Mouse (Mus musculus) heart, embryonic 13.5 days (tissue): ENCODE results near the gene Vopp1. TPM values are rescaled to one million over a fixed set of nuclear protein-coding genes. Genes with fewer than 3 reads are reported as not detected.
A peak's percentile ranks its signal among the peaks of the same experiment; 100 is the strongest.
"Not testable (repeated sequence)": the region's sequence is repeated elsewhere in the genome, so short reads cannot be mapped to it uniquely, and the experiment has no call there.

Experiments
- ATAC-seq: fragments of 200-750 bp; cut with Nextera tagmentation; 2 replicates; pipeline ENCODE4 v1.8.0; 2017; ENCODE audit warnings: moderate TSS enrichment; ENCODE audit not compliant: insufficient number of reproducible peaks, low FRiP score, low TSS enrichment; ENCODE audit errors: extremely low read depth
- H3K27ac ChIP-seq: fragments of 300-500 bp; sonication (generic); replicated peaks from 2 replicates; pipeline ENCODE4 v1.5.1; 2015; ENCODE audit warnings: moderate library complexity, mild to moderate bottlenecking, inconsistent platforms
- H3K27me3 ChIP-seq: fragments of 300-500 bp; sonication (generic); replicated peaks from 2 replicates; pipeline ENCODE4 v1.6.1; 2015; ENCODE audit warnings: mild to moderate bottlenecking, inconsistent platforms
- H3K36me3 ChIP-seq: fragments of 300-500 bp; sonication (generic); 2 replicates; pipeline ENCODE4 v1.6.1; 2015; ENCODE audit warnings: mild to moderate bottlenecking, inconsistent platforms
- H3K4me1 ChIP-seq: fragments of 300-500 bp; sonication (generic); 2 replicates; pipeline ENCODE4 v1.6.1; 2015; ENCODE audit warnings: inconsistent platforms
- H3K4me2 ChIP-seq: fragments of 300-500 bp; sonication (generic); 2 replicates; pipeline ENCODE4 v1.6.1; 2015; ENCODE audit warnings: inconsistent platforms, mild to moderate bottlenecking, moderate library complexity
- H3K4me3 ChIP-seq: fragments of 300-500 bp; sonication (generic); 2 replicates; pipeline ENCODE4 v1.5.1; 2015; ENCODE audit warnings: moderate library complexity, mild to moderate bottlenecking, inconsistent platforms
- H3K9ac ChIP-seq: fragments of 300-500 bp; sonication (generic); 2 replicates; pipeline ENCODE4 v1.6.1; 2015; ENCODE audit warnings: inconsistent platforms, mild to moderate bottlenecking, moderate library complexity
- H3K9me3 ChIP-seq: fragments of 300-500 bp; sonication (generic); 2 replicates; pipeline ENCODE4 v1.6.1; 2016; ENCODE audit warnings: inconsistent platforms
- WGBS: fragments of 180-500 bp; shearing (Covaris S2); methylation state at CpG from one replicate; pipeline ENCODE4 v1.1.7; 2015; ENCODE audit warnings: mixed read lengths; 5-methylcytosine and 5-hydroxymethylcytosine counted together
- polyA plus RNA-seq: library from polyadenylated mRNA; unstranded; fragments of >200 nt; fragmentation: Nextera tagmentation; extraction: Ambion mirVana; gene quantifications from 2 replicates; pipeline ENCODE4 v1.2.1, GENCODE M21; 2015

The Vopp1 gene
- 30.3 and 31.7 TPM in 2 replicates for polyA plus RNA-seq

DNA sequence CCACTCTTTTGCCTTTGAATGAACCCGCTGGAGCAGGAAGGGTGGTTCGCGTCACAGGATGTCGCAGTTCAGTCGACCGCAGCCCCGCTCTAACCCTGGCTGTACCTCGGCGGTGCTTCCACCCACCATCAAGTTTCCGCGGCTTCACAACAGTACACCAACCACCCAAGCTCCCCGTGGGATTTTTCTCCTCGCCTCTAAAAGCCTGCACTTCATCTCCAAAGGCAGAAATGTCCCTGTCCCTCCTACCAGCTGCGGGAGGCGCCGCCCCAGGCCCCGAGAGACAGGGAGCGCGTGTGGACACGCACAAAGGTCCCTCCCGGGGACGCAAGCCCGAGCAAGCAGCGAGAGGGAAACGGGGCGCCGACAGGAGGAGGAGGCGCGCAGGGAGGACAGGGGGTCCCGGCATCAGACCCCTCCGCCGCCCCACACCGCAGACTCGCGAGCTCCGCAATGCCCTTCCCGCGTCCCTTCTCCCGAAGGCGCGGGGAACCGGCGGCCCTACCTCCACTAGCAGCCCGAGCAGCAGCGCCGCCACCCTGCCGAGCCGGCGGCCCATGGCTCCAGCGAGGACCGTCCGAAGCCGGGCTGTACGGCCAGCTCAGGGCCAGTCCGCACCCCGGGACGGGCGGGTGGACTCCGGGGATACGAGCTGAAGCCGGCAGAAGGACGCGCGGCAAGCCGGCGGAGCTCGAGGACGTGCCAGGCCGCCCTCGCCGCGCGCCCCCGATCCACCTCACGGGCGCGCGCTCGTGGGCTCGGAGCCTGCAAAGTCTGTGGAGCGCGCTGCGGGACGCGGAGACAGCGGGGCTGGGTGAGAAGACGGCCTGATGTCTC is at the start of gene Vopp1:
Gene Vopp1, minus strand, starts transcription at position 738 of the 837 bp plus-strand sequence.
- no peaks in the 10 kb centered on the region for H3K27me3 ChIP-seq
- H3K9ac ChIP-seq, result peak within 1 kb of the TSS; percentile 97
- under 1% methylated on average over 84 of the region's 87 CpGs for WGBS
- H3K4me3 ChIP-seq, result peak within 1 kb of the TSS; percentile 91
- H3K36me3 ChIP-seq, result no peaks in the 10 kb centered on the region
- H3K4me2 ChIP-seq, result peak within 1 kb of the TSS; percentile 84
- H3K27ac ChIP-seq, result peak within 1 kb of the TSS; percentile 91
- no peaks in the 10 kb centered on the region for H3K9me3 ChIP-seq
- peak; percentile 75 for ATAC-seq
- peaks cover 22% of the 10 kb centered on the region for H3K4me1 ChIP-seq

DNA sequence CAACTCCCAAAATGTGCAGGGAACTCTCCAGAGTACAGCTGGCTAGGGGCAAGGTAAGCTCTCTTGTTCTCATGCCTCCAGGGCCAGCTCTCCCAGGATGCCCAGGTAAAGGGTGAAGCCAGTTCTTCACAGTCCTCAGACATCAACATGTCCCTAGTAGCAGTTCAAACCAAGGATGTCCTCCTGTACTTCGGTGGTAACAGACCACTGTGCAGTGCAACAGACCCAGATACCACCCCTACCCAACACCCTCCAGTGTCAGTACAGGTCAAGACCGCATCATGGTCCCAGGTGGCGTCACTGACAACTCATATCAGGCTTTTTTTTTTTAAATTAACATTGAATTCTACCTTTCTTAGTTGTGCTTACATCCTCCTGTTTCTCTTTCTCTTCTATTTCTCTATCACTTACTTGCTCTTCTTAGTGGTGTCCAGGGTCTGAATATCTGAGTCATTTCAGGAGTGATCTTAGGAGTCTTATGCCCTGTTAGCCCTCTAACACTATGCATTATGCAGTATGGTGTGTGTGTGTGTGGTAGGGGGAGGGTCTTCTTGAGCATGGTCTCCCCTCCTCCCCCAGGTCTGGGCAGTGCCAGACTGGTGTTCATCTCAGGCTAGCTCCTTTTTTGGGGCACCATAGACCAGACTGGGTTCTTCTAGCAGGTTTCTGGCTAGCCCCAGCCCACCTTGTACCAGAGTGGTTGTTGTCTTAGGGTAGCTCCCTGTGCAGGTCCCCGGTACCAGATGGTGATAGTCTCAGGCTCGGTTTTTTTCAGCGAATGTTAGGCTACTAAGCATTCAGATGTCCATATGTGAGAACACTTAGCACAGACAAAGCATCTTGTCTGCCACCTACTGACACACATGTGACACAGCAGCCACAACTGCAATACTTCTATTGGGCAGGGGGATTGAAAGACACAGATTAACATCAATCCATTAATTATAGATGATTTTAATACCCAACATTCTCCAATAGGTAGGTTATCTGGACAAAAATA is 34.4 kb upstream of the Vopp1 start:
- Histone ChIP-seq H3K4me1 (peaks cover 2% of the 10 kb centered on the region), H3K4me2 (peak overlapping the region; percentile 43), H3K9me3 (no peaks in the 10 kb centered on the region), H3K9ac (no peak overlapping the region), H3K4me3 (no peak overlapping the region), H3K36me3 (no peaks in the 10 kb centered on the region), H3K27ac (no peak overlapping the region), H3K27me3 (no peaks in the 10 kb centered on the region)
- ATAC-seq, result no peak; the same call in 1 of the 2 replicates
- 47% methylated on average over 6 of the region's 6 CpGs for WGBS

DNA sequence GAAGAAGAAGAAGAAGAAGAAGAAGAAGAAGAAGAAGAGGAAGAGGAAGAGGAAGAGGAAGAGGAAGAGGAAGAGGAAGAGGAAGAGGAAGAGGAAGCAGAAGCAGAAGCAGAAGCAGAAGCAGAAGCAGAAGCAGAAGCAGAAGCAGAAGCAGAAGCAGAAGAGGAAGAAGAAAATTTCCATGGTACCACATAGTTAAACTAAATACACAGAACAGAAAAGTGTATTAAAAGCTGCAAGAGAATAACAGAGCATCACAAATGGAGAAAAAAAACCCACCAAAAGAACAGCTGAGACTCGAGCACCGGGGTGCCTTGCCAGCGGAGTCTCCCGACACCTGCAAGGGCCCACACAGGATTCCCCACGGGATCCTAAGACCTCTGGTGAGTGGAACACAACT is 26.2 kb upstream of the Vopp1 start:
- not testable (repeated sequence) for H3K4me2 ChIP-seq, H3K9me3 ChIP-seq, H3K4me1 ChIP-seq, H3K27ac ChIP-seq, H3K36me3 ChIP-seq, H3K27me3 ChIP-seq, ATAC-seq, H3K9ac ChIP-seq, H3K4me3 ChIP-seq
- WGBS, result 81% methylated on average over 5 of the region's 5 CpGs

DNA sequence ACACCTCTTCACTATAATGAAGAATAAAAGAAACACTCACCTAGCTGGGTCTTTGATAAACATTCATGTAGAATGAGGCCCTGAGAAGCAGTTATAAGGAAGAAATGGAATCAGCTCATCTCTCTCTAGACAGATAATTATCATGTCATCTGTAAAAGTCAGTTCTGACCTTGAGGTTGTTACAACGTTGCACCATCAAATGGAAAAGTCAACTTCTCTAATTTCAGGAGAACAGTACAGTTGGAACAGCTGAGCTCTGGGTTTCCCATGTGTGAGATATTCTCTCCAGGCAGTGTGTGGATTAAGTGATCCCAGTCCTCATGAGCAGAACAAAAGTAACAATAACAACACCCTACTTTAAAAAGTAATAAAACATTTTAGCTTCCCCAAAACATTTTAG is 25.3 kb upstream of the Vopp1 start, which contains the start of gene Vmn1r21:
Gene Vmn1r21, minus strand, starts transcription at position 58 of the 400 bp plus-strand sequence.
- Histone ChIP-seq H3K4me1 (no peaks in the 10 kb centered on the region), H3K27me3 (no peaks in the 10 kb centered on the region), H3K4me3 (no peak within 1 kb of the TSS), H3K9me3 (no peaks in the 10 kb centered on the region), H3K36me3 (no peaks in the 10 kb centered on the region), H3K9ac (no peak within 1 kb of the TSS), H3K27ac (no peak within 1 kb of the TSS), H3K4me2 (no peak within 1 kb of the TSS)
- no peak for ATAC-seq
- WGBS, result 71% methylated on average over 1 of the region's 1 CpGs

DNA sequence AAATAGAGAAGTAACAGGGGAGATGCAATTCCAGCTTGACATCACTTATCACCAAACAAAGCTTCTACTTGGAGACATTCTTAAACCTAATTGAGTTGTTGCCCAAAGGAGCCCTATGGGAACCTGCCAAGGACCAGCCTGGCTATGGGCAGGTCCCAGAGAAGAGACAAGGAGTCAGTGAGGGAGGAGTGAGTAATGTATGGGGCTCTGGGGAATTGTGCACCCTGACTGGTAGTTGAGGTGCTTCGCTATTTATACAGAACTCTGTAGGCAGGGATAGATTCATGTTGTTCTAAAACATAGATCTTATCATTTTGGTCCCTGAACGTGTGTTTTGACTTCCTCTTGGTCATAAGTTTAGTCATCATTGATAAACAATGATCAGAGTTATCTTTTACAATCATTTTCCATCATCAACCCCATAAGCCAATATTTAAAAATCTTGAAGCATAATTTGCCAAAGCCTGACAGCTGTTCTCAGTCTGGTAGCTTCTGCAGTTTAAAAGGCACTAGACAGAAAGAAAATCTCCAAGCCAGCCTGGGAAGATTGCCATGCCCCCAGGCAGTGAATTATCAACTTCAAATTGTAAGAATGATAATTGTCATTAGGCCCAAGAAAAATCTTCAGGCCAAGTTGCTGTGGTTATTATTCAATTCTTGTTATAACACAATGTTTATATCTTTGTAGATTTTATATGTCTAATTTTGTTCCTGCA is 14.9 kb upstream of the Vopp1 start:
- WGBS, result 62% methylated on average over 2 of the region's 2 CpGs

DNA sequence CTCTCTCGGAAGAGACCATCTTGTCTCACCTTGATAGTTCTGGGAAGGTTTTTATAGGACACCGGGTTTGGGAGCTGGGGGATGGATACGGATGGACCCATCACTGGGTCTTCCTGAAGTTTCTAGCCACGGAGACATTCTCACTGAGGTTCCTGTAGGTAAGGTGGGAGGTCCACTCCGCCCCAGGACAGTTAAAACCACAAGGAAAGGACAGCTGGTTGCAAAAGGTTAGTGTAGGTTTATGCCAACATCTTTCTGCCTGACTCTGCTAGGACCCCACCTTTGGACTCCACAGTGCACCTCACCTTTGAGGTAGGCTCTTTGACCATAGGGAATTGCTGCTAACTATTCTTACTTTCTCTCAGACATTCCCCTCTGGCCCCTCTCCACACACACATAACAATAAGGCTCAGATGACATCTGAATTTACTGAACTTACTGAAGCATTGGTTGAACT is 328 bp upstream of the Vopp1 start:
- H3K27ac ChIP-seq, result peak overlapping the region; percentile 91
- 5% methylated on average over 5 of the region's 5 CpGs for WGBS
- H3K4me1 ChIP-seq, result peaks cover 22% of the 10 kb centered on the region
- H3K9me3 ChIP-seq, result no peaks in the 10 kb centered on the region
- peak overlapping the region; percentile 84 for H3K4me2 ChIP-seq
- no peak for ATAC-seq
- H3K9ac ChIP-seq, result peak overlapping the region; percentile 97
- no peaks in the 10 kb centered on the region for H3K36me3 ChIP-seq
- peak overlapping the region; percentile 91 for H3K4me3 ChIP-seq
- H3K27me3 ChIP-seq, result no peaks in the 10 kb centered on the region

More for the DNA sequence above, 14.9 kb upstream of the Vopp1 start:
- ATAC-seq, result no peak
- H3K4me2 ChIP-seq, result no peak overlapping the region
- no peaks in the 10 kb centered on the region for H3K27me3 ChIP-seq
- H3K9ac ChIP-seq, result no peak overlapping the region
- H3K36me3 ChIP-seq, result no peaks in the 10 kb centered on the region
- H3K4me1 ChIP-seq, result no peaks in the 10 kb centered on the region
- H3K4me3 ChIP-seq, result no peak overlapping the region
- no peaks in the 10 kb centered on the region for H3K9me3 ChIP-seq
- no peak overlapping the region for H3K27ac ChIP-seq

DNA sequence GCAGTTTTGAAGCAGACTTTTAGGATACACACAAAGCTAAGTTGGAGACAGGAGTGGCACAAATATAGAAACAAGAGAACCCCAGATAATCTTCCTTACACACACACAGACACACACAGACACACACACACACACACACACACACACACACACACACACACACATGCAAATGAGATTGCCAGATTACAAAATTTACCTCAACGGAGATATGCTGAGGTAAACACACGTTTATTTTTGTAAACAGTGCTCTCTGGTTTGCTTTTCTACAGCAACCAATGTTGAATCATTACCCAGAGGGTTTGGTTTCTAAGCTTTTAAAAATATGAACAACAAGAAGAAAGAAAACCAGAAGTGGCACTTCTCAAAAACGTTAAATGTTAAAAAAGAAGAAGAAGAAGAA is 1.5 kb downstream of the Vopp1 start:
- Histone ChIP-seq H3K9me3 (no peaks in the 10 kb centered on the region), H3K27ac (no peak overlapping the region), H3K9ac (peak overlapping the region; percentile 58), H3K4me1 (peaks cover 22% of the 10 kb centered on the region), H3K4me2 (peak overlapping the region; percentile 84), H3K4me3 (peak overlapping the region; percentile 91), H3K36me3 (no peaks in the 10 kb centered on the region), H3K27me3 (no peaks in the 10 kb centered on the region)
- 25% methylated on average over 3 of the region's 3 CpGs for WGBS
- ATAC-seq, result no peak

DNA sequence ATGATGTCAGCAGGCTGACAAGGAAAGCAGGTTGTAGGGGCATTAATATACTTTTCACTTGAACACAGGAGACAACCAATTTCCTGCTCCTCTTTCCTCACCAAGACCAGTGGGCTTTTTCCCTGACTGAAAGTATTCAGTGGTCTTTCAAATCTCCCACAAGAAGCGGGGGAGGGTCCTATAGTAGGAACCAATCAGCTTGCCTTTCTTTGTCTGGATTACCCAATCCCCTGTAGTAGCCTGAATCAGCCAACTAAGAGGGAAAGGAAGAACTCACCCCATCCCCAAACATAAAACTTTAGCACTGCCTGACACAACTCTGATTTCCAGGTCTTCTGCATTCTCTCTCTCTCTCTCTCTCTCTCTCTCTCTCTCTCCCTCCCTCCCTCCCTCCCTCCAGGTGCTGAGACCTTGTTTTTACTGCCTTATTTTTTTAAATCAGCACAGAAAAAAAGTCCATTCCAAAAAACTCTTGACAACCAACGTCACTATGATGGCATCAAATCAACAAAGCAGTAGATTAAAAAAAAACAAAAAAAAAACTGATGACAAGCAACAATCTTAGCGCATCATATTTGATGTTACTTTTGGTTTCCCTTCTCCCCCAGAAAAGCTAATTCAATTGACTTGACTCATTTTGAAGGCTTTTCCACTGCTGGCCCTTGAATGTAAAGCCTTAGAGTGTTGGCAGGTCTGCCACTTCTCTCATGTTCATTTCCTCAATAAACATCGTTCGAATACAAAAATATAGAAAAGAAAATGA is 2.1 kb downstream of the Vopp1 start:
- Histone ChIP-seq H3K4me3 (peak overlapping the region; percentile 91), H3K27me3 (no peaks in the 10 kb centered on the region), H3K36me3 (no peaks in the 10 kb centered on the region), H3K4me2 (peak overlapping the region; percentile 84), H3K27ac (0 out of 2 replicates have a peak overlapping the region, but pooled peaks have one; percentile 9), H3K9ac (peak overlapping the region; percentile 58; the same call in 1 of the 2 replicates), H3K4me1 (peaks cover 22% of the 10 kb centered on the region), H3K9me3 (no peaks in the 10 kb centered on the region)
- WGBS, result 59% methylated on average over 5 of the region's 5 CpGs
- ATAC-seq, result no peak

DNA sequence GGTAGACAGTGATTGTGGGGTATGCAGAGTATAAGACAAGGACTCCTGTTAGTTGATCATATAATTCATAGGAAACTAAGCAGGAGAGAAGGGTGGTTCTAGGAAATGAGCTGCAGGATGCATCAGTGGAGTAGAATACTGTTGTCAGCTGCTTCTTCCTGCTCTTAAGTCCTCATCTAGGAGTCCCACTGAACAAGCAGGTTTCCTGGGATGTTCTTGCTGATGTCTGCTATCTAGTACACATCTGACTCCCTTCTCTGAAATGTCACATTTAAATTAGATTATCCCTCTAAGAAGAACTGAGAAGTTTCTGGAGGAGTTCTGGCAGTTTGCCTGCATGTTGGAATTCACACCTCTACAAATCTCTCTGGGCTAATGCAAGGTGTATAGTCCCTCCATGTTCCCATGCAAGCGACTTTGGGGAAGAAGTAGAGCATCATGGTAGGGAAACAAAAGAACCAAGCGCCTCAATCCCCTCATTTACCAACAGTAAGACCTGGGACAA is 10.5 kb downstream of the Vopp1 start:
- H3K27me3 ChIP-seq, result no peaks in the 10 kb centered on the region
- peaks cover 4% of the 10 kb centered on the region; the same call in 1 of the 2 replicates for H3K36me3 ChIP-seq
- H3K9ac ChIP-seq, result no peak overlapping the region
- no peak overlapping the region for H3K4me2 ChIP-seq
- 0 out of 2 replicates have a peak, but pooled peaks cover 4% of the 10 kb centered on the region for H3K9me3 ChIP-seq
- no peak overlapping the region for H3K4me3 ChIP-seq
- no peak for ATAC-seq
- no peak overlapping the region for H3K27ac ChIP-seq
- 78% methylated on average over 2 of the region's 2 CpGs for WGBS
- H3K4me1 ChIP-seq, result peaks cover 11% of the 10 kb centered on the region; the same call in 1 of the 2 replicates
